Mouse (Mus musculus): ENCODE data around the gene Psma6.

- TF ChIP-seq POLR2A (IDR thresholded peaks at IDR 0.05; ENCODE audit: insufficient read length, low read depth) (no peak), USF1 (IDR thresholded peaks at IDR 0.05; ENCODE audit: low read depth) (no peak), MYOG (IDR thresholded peaks at IDR 0.05; ENCODE audit: control insufficient read depth in 1 of 3, insufficient read depth in 1 of 3, insufficient read length in 2 of 3, low read depth in 2 of 3) (no peak), MAX (IDR thresholded peaks at IDR 0.05; ENCODE audit: low read depth) (no peak), TCF3 (IDR thresholded peaks at IDR 0.05; ENCODE audit: insufficient read length, low read depth) (no peak), MYOD1 (IDR thresholded peaks at IDR 0.05; ENCODE audit: control insufficient read depth in 1 of 3, insufficient read length in 2 of 3, low read depth in 2 of 3) (no peak), TCF12 (IDR thresholded peaks at IDR 0.05; ENCODE audit: insufficient read depth, poor library complexity, severe bottlenecking) (no peak), SRF (IDR thresholded peaks at IDR 0.05; ENCODE audit: control insufficient read depth, insufficient read length, low read depth) (no peak), CEBPB (IDR thresholded peaks at IDR 0.05; ENCODE audit: insufficient read depth, poor library complexity, severe bottlenecking) (no peak), E2F4 (IDR thresholded peaks at IDR 0.05; ENCODE audit: insufficient read depth) (no peak)
Observed at GRCm38 (mm10) chr12:55354904-55355303, 29.1 kb upstream of the Psma6 start.

Data from myocyte (in vitro differentiated cells).